Mouse (Mus musculus) testis, postnatal 10 days (tissue): Measurements from ENCODE around the gene St8sia6.
"Not testable (repeated sequence)": the region's sequence is repeated elsewhere in the genome, so short reads cannot be mapped to it uniquely, and the experiment has no call there.

Experiments
- DNase-seq: peaks from one replicate; pipeline ENCODE4 v3.0.0; 2021; ENCODE audit warnings: low spot score

Gene St8sia6

DNA sequence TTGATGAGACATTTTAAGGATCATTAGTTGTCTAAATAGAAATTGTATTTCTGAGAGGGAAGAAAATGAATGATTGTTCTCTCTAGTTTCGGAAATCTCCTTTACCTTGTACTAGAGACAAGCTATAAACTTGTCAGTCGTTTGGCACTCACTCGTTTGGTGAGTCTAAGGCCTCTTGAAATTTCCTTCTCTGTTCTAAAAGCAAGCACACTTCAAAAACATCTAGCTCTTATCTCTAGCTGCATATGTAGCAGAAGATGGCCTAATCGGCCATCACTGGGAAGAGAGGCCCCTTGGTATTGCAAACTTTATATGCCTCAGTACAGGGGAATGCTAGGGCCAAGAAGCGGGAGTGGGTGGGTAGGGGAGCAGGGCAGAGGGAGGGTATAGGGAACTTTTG lies 190.2 kb downstream of the St8sia6 start:
- DNase-seq: not testable (repeated sequence)

DNA sequence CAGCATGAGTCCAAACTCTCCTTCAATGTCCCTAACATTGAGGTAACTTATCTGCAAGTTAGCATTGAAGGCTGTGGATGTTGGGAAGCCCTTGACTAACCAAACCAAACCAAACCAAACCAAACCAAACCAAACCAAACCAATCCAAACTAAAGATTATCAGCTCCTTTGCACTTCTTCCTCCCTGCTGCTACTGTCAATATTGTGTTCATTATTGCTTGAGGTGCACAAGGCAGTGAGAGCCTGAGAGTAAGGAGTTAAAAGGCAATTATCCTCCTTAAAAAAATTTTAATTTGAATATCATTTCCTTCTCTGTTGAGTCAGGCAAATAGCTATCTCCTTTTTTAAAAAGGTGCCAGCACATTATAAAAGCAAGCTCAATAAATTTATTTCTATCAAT lies 190.8 kb downstream of the St8sia6 start:
- DNase-seq: no peak
